Mouse (Mus musculus) stomach, adult 2 months (tissue): ENCODE results near the gene Bcl2l13. TPM values are rescaled to one million over a fixed set of nuclear protein-coding genes. Genes with fewer than 3 reads are reported as not detected.

Source experiments
- polyA plus RNA-seq: library from polyadenylated mRNA; depleted of rRNA; stranded (reverse); fragments of >200 nt; gene quantifications from 2 replicates; pipeline ENCODE4 v1.2.3, GENCODE M21; 2012; rRNA removed

The Bcl2l13 gene
- polyA plus RNA-seq = 8.0 and 9.1 TPM in 2 replicates

GRCm38 (mm10) chr6:120835474-120836374 is at the start of gene Bcl2l13:
Gene Bcl2l13, plus strand, starts transcription at chr6:120836212.

GRCm38 (mm10) chr6:120822307-120822928 is 13.6 kb upstream of the Bcl2l13 start, which contains the start of gene Atp6v1e1:
Gene Atp6v1e1, minus strand, starts transcription at chr6:120822793.

GRCm38 (mm10) chr6:120916074-120916971 is 80.3 kb downstream of the Bcl2l13 start, which contains the start of gene Bid:
Gene Bid, minus strand, starts transcription at chr6:120916853.

Other genes starting within 250 kb of the Bcl2l13 start
- gene Cecr2, start 169.8 kb upstream of the Bcl2l13 start, polyA plus RNA-seq = 0.34 and 0.49 TPM in 2 replicates
- 0.03 TPM in 2 replicates for gene Slc25a18, start 62.6 kb upstream of the Bcl2l13 start, polyA plus RNA-seq
- 115 and 158 TPM in 2 replicates for gene Atp6v1e1, start 13.4 kb upstream of the Bcl2l13 start, polyA plus RNA-seq
- gene Bid, start 80.6 kb downstream of the Bcl2l13 start, polyA plus RNA-seq = 1.5 and 1.8 TPM in 2 replicates